Mouse (Mus musculus) bone marrow macrophage, adult 2 months (primary cell): Measurements from ENCODE around the gene Slc29a3.

Source experiments
- CTCF ChIP-seq: IDR thresholded peaks from 2 replicates; pipeline ENCODE4 v1.5.1; 2012; ENCODE audit warnings: low read depth, mild to moderate bottlenecking, low read length, moderate library complexity
- POLR2A ChIP-seq: IDR thresholded peaks from 2 replicates; pipeline ENCODE4 v1.6.1; 2012; ENCODE audit warnings: mild to moderate bottlenecking, low read depth, low read length, borderline replicate concordance

GRCm38 (mm10) chr10:60796028-60796427 is 43.4 kb upstream of the Slc29a3 start:
- TF ChIP-seq POLR2A (no peak), CTCF (no peak)
